Mouse (Mus musculus) lung, postnatal 0 days (tissue): Measurements from ENCODE around the gene Aff2.

Experiments used
- CTCF ChIP-seq: IDR thresholded peaks from 2 replicates; pipeline ENCODE4 v1.5.1; 2016; ENCODE audit warnings: antibody characterized with exemption, mild to moderate bottlenecking
- EP300 ChIP-seq: IDR thresholded peaks from 2 replicates; pipeline ENCODE4 v1.6.1; 2016; ENCODE audit warnings: antibody characterized with exemption, mild to moderate bottlenecking, control low read depth

GRCm38 (mm10) chrX:69666145-69666677 lies 306.1 kb downstream of the Aff2 start:
- no peak for TF ChIP-seq CTCF
- no peak for TF ChIP-seq EP300
